Mouse (Mus musculus): ENCODE results near the gene Col26a1. TPM values are rescaled to one million over a fixed set of nuclear protein-coding genes. Genes with fewer than 3 reads are reported as not detected.
"Not testable (repeated sequence)": the region's sequence is repeated elsewhere in the genome, so short reads cannot be mapped to it uniquely, and the experiment has no call there.

The Col26a1 gene
- total RNA-seq, 2 experiments from 2014 or later: 2.7 to 2.8 TPM

- intact Hi-C loops (cut with DNase I): no loop called here
- DNase-seq (ENCODE audit: low spot score): no peak
Observed at GRCm38 (mm10) chr5:136764157-136764669, 118.8 kb downstream of the Col26a1 start.

GRCm38 (mm10) chr5:136760345-136760744 is 122.7 kb downstream of the Col26a1 start:
- no peak for DNase-seq (ENCODE audit: low spot score)
- intact Hi-C loops (cut with DNase I): no loop called here

- intact Hi-C loops (cut with DNase I): loop anchor here (1.0 to 10.0 kb wide), 3 partner anchors 48 to 555 kb away; no protein-coding TSS in a partner anchor
- no peak for DNase-seq (ENCODE audit: low spot score)
Observed at GRCm38 (mm10) chr5:136759781-136760180, 123.2 kb downstream of the Col26a1 start.

GRCm38 (mm10) chr5:136755696-136756095 is 127.3 kb downstream of the Col26a1 start:
- intact Hi-C loops (cut with DNase I): loop anchor here (5.0 to 10.0 kb wide), 2 partner anchors 498 to 551 kb away; no protein-coding TSS in a partner anchor
- DNase-seq (ENCODE audit: low spot score): no peak

GRCm38 (mm10) chr5:136754053-136754591 is 128.9 kb downstream of the Col26a1 start:
- DNase-seq (ENCODE audit: low spot score): no peak
- intact Hi-C loops (cut with DNase I): loop anchor here (10.0 kb wide), 1 partner anchor 549 kb away; no protein-coding TSS in a partner anchor

GRCm38 (mm10) chr5:136753176-136753575 is 129.8 kb downstream of the Col26a1 start:
- not testable (repeated sequence) for DNase-seq (ENCODE audit: low spot score)
- intact Hi-C loops (cut with DNase I): loop anchor here (10.0 kb wide), 1 partner anchor 548 kb away; no protein-coding TSS in a partner anchor

- intact Hi-C loops (cut with DNase I): loop anchor here (10.0 kb wide), 1 partner anchor 547 kb away; no protein-coding TSS in a partner anchor
- no peak for DNase-seq (ENCODE audit: low spot score)
Observed at GRCm38 (mm10) chr5:136752104-136752503, 130.9 kb downstream of the Col26a1 start.

GRCm38 (mm10) chr5:136746596-136746995 is 136.4 kb downstream of the Col26a1 start:
- DNase-seq (ENCODE audit: low spot score): no peak
- intact Hi-C loops (cut with DNase I): no loop called here

- intact Hi-C loops (cut with DNase I): no loop called here
Observed at GRCm38 (mm10) chr5:136738918-136739317, 144.1 kb downstream of the Col26a1 start.

GRCm38 (mm10) chr5:136726271-136726670 is 156.7 kb downstream of the Col26a1 start:
- intact Hi-C loops (cut with DNase I); DNase-seq (ENCODE audit: low spot score): not testable (repeated sequence)

More at GRCm38 (mm10) chr5:136738918-136739317, 144.1 kb downstream of the Col26a1 start:
- no peak for DNase-seq (ENCODE audit: low spot score)

GRCm38 (mm10) chr5:136721596-136721995 is 161.4 kb downstream of the Col26a1 start:
- DNase-seq (ENCODE audit: low spot score): no peak
- intact Hi-C loops (cut with DNase I): no loop called here

- DNase-seq (ENCODE audit: low spot score): no peak
- intact Hi-C loops (cut with DNase I): no loop called here
Observed at GRCm38 (mm10) chr5:136718656-136719055, 164.4 kb downstream of the Col26a1 start.

- DNase-seq (ENCODE audit: low spot score): no peak
Observed at GRCm38 (mm10) chr5:136717573-136717854, 165.5 kb downstream of the Col26a1 start.

GRCm38 (mm10) chr5:136716696-136717572 is 166.1 kb downstream of the Col26a1 start:
- DNase-seq (ENCODE audit: low spot score): no peak
- intact Hi-C loops (cut with DNase I): no loop called here

More at GRCm38 (mm10) chr5:136717573-136717854, 165.5 kb downstream of the Col26a1 start:
- intact Hi-C loops (cut with DNase I): no loop called here

- no peak for DNase-seq (ENCODE audit: low spot score)
- intact Hi-C loops (cut with DNase I): no loop called here
Observed at GRCm38 (mm10) chr5:136714879-136715278, 168.1 kb downstream of the Col26a1 start.

- intact Hi-C loops (cut with DNase I): no loop called here
- DNase-seq (ENCODE audit: low spot score): no peak
Observed at GRCm38 (mm10) chr5:136714232-136714875, 168.7 kb downstream of the Col26a1 start.

GRCm38 (mm10) chr5:136710742-136711141 is 172.3 kb downstream of the Col26a1 start:
- DNase-seq (ENCODE audit: low spot score): no peak
- intact Hi-C loops (cut with DNase I): loop anchor here (1.0 kb wide), 1 partner anchor 49 kb away; no protein-coding TSS in a partner anchor

GRCm38 (mm10) chr5:136708116-136708515 is 174.9 kb downstream of the Col26a1 start:
- no peak for DNase-seq (ENCODE audit: low spot score)
- intact Hi-C loops (cut with DNase I): no loop called here

GRCm38 (mm10) chr5:136706803-136707202 is 176.2 kb downstream of the Col26a1 start:
- intact Hi-C loops (cut with DNase I): loop anchor here (1.0 to 2.0 kb wide), 2 partner anchors 448 to 506 kb away; no protein-coding TSS in a partner anchor

GRCm38 (mm10) chr5:136705532-136705931 is 177.5 kb downstream of the Col26a1 start:
- no peak for DNase-seq (ENCODE audit: low spot score)
- intact Hi-C loops (cut with DNase I): no loop called here

More at GRCm38 (mm10) chr5:136706803-136707202, 176.2 kb downstream of the Col26a1 start:
- no peak for DNase-seq (ENCODE audit: low spot score)

Data from heart, postnatal 25 days (tissue).